Mouse (Mus musculus): ENCODE data around the gene Creb3l4.
A peak's percentile ranks its signal among the peaks of the same experiment; 100 is the strongest.
"Not testable (repeated sequence)": the region's sequence is repeated elsewhere in the genome, so short reads cannot be mapped to it uniquely, and the experiment has no call there.

The Creb3l4 gene

GRCm38 (mm10) chr3:90265034-90265931 lies 22.0 kb upstream of the Creb3l4 start, which contains the start of gene Dennd4b:
TSS of gene Dennd4b (plus strand) at chr3:90265185.
- DNase-seq (ENCODE audit: low spot score): peak; percentile 91

- no peak for DNase-seq (ENCODE audit: low spot score)
Measured at GRCm38 (mm10) chr3:90264687-90265033, 21.3 kb upstream of the Creb3l4 start.

DNA sequence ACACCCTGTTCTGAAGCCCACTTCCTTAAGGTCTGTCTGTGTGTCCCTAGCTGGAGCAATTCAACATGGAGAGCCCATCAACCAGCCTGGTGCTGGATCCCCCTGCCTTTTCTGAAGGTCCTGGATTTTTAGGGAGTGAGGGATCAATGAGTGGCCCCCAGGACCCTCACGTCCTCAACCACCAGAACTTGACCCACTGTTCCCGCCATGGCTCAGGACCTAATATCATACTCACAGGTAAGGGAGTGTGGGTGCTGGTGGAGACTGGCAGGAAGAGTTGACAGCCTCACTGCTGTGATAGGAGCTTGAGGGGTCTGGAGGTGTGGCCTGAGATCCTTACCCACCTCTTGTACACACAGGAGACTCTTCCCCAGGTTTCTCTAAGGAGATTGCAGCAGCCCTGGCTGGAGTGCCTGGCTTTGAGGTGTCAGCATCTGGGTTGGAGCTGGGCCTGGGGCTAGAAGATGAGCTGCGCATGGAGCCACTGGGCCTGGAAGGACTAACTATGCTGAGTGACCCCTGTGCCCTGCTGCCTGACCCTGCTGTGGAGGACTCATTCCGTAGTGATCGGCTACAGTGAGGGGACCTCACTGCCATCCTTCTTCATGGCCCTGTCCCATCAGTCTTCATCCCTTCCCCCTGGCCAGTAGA lies 19.9 kb upstream of the Creb3l4 start:
- DNase-seq (ENCODE audit: low spot score): no peak

- no peak for DNase-seq (ENCODE audit: low spot score)
Measured at GRCm38 (mm10) chr3:90258521-90258920, 15.2 kb upstream of the Creb3l4 start.

DNA sequence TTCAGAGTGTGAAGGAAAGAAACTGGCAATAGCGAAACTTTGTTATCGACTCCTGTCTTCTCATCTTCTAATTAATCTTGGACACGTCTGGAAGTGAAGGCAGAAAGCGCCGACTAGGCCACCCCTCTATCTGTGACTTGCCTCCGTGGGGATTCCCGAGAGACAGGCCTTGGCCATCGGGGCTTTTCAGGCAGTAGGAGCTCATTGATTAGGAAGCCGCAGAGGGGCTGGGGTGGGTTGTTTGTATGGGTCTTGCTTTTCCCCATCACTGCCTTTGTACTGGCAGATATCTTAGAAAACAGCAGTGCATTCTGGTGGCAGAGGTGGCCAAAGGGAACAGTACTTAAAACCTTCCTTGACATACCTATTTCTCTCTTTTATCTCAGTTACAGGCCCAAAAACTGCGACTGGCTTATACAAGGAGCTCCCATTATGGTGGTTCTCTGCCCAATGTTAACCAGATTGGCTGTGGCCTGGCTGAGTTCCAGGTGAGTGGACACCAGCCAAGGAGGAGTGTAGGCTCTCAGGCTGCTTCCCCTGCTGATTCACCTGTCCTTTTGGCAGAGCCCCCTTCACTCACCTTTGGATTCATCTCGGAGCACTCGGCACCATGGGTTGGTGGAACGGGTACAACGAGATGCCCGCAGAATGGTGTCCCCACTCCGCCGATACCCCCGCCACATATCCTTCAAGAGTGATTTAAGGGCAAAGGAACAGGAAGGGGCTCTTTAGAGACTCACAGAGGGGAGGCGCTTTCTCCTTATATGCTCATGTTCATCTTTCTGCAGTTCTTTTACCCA lies 13.6 kb upstream of the Creb3l4 start:
- DNase-seq (ENCODE audit: low spot score): peak; percentile 29

GRCm38 (mm10) chr3:90255784-90256353 lies 12.6 kb upstream of the Creb3l4 start:
- DNase-seq (ENCODE audit: low spot score): no peak

- DNase-seq (ENCODE audit: low spot score): peak; percentile 44
Measured at GRCm38 (mm10) chr3:90255194-90255565, 11.9 kb upstream of the Creb3l4 start.

DNA sequence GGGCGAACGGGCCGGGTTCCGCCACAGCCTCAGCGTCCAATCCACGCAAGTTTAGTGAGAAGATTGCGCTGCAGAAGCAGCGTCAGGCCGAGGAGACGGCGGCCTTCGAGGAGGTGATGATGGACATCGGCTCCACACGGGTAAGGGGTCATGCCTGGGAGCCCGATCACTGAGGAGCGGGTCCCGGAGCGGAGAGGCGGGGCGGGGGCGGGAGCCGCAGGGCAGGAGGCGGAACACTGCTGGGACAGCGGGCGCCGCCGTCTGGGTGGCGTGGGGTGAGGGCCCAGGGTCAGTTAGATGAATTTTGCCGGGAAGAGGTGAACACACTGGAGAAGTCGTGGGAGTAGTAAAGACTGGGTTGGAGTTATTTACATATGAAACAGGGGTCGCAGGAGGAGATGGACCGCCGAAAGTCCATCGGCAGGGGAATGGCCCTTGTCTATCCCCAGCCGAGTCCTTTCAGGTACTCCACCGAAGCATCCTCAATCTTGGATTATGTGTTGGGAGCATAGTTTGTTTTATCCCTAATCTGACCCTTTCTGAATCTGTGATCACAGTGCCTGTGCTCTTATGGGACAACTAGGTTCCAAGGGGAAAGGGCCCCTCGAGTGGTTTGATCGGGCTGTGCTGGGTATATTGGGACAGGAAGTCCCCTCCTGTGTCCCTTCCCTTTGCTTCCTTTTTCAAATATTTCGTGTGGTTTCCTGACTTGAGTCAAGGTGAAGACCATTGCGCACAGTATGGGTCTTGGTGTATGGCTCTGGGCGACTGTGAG lies 11.3 kb upstream of the Creb3l4 start:
- DNase-seq (ENCODE audit: low spot score): peak; percentile 63

DNA sequence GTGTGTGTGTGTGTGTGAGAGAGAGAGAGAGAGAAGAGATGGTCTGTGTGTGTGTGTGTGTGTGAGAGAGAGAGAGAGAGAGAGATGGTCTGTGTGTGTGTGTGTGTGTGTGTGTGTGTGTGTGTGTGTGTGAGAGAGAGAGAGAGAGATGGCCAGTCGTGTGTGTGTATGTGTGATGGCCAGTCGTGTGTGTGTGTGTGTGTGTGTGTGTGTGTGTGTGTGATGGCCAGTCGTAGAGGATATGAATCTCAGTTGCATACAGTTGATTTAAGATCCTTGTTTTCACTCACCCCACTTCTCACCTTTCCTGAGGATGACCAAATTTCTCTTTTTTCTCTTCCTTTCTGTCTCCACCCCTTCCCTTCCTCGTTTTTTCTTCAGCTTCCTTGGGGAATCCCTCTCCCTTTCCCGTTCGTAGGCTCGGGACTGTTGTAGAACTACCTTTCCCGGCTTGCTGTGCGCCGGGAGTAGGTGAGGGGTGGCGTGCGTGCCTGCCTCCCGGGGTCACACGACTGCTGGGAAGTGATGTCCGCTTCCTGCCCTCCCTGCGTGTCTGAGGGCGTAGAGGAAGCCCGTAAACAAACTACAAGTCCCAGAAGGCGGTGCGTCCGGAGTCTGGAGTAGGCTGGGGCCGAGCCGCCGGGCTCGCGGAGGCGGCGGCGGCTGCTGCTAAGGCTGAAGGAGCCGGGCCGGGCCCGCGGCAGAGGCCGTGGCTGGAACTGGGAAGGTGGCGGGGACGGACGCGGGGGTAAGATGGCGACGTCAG lies 10.5 kb upstream of the Creb3l4 start, which contains the start of gene Crtc2:
Gene Crtc2 (plus strand): TSS at position 511 of the 766 bp plus-strand sequence.
- peak; percentile 97 for DNase-seq (ENCODE audit: low spot score)

- not testable (repeated sequence) for DNase-seq (ENCODE audit: low spot score)
Measured at GRCm38 (mm10) chr3:90253174-90253573, 9.9 kb upstream of the Creb3l4 start.

- not testable (repeated sequence) for DNase-seq (ENCODE audit: low spot score)
Measured at GRCm38 (mm10) chr3:90252659-90253058, 9.3 kb upstream of the Creb3l4 start.

GRCm38 (mm10) chr3:90251731-90252226 lies 8.5 kb upstream of the Creb3l4 start:
- DNase-seq (ENCODE audit: low spot score): not testable (repeated sequence)

DNA sequence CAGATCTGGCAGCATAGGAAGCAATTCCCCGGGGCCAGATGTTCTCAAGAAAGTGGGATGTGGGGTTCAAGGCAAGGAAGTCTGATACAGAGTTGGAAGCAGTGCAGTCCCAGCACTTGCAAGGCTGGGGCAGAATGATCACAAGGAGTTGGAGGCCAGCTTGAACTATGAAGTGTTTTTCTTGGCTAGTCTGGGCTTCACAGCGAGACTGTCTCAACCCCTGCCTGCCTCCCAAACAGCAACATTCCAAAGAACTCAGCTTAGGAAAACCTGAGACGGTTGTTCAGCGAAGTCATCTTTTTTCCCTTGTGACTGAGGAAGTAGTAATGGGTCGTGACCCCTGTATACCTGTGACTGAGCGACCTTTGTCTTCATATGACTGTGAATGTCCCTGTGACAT lies 7.5 kb upstream of the Creb3l4 start:
- peak; percentile 82 for DNase-seq (ENCODE audit: low spot score)

GRCm38 (mm10) chr3:90248746-90249100 lies 5.4 kb upstream of the Creb3l4 start:
- DNase-seq (ENCODE audit: low spot score): peak; percentile 63

- peak; percentile 98 for DNase-seq (ENCODE audit: low spot score)
Measured at GRCm38 (mm10) chr3:90247960-90248745, 4.8 kb upstream of the Creb3l4 start, which contains the start of gene Slc39a1. TSS of gene Slc39a1 (plus strand) at chr3:90248172.

- no peak for DNase-seq (ENCODE audit: low spot score)
Measured at GRCm38 (mm10) chr3:90247630-90247959, 4.3 kb upstream of the Creb3l4 start.

DNA sequence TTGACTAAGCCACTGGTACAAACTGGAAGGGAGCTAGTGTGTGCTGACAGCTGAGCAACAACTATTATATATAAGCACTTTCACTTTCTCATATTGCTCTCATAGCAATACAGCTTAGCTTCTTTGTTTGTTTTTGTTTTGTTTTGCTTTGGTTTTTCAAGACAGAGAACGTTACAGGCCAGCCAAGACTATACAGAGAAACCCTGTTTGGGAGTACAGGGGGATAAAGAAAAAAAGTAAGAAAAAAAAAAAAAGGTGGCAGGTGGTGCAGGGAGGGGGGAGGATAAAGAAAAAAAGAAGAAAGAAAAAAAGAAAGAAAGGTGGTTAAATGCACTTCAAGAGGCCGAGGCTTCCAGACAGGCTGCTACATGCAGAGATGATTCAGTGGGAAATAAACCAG lies 2.1 kb upstream of the Creb3l4 start:
- DNase-seq (ENCODE audit: low spot score): peak; percentile 57

GRCm38 (mm10) chr3:90241669-90242358 lies 1.5 kb downstream of the Creb3l4 start:
- no peak for DNase-seq (ENCODE audit: low spot score)

DNA sequence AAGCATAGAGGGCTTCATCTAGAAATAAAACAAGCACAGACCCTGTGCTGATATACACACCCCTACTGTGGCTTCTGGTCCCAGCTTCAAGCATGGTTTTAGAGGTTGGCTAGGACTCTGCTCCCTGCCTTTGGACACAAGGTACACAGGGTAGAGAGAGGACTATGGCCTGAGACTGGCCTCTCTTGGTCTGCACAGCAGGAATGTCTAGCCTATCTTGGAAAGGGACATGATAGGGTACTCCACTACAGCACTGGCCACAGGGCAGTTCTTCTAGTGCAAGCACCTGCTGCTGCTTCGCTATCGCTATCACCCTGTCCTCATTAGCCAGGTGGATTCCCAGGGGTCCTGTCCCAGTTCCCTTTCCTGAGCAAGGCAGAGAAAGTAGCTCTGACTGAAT lies 2.1 kb downstream of the Creb3l4 start:
- no peak for DNase-seq (ENCODE audit: low spot score)
